Mouse (Mus musculus) central nervous system, embryonic 11.5 days (tissue): ENCODE measurements around the gene Gm10300. TPM values are rescaled to one million over a fixed set of nuclear protein-coding genes. Genes with fewer than 3 reads are reported as not detected.

Source experiments
- polyA plus RNA-seq: library from polyadenylated mRNA; depleted of rRNA; stranded (reverse); fragments of >200 nt; gene quantifications from 2 replicates; pipeline ENCODE4 v1.2.3, GENCODE M21; 2012; rRNA removed

Gm10300 gene
- polyA plus RNA-seq = 0.02 and 0.05 TPM in 2 replicates

GRCm38 (mm10) chr4:132074077-132074932 lies at the start of gene Gm10300:
Gm10300 (plus strand) TSS chr4:132074697.

GRCm38 (mm10) chr4:132074933-132075769 lies 654 bp downstream of the Gm10300 start, which contains the start of gene Epb41:
Epb41 (minus strand) TSS chr4:132075321.

Other genes starting within 250 kb of the Gm10300 start
- 22.2 and 25.4 TPM in 2 replicates for gene Ptpru, start 236.4 kb upstream of the Gm10300 start, polyA plus RNA-seq
- gene Mecr, start 231.2 kb upstream of the Gm10300 start, polyA plus RNA-seq = 36.4 and 39.3 TPM in 2 replicates
- gene Srsf4, start 201.1 kb upstream of the Gm10300 start, polyA plus RNA-seq = 138 and 226 TPM in 2 replicates
- 2.4 and 4.9 TPM in 2 replicates for gene Tmem200b, start 152.9 kb upstream of the Gm10300 start, polyA plus RNA-seq
- gene Epb41, start 624 bp downstream of the Gm10300 start, polyA plus RNA-seq = 145 and 147 TPM in 2 replicates
- 0.10 and 0.24 TPM in 2 replicates for gene Oprd1, start 69.8 kb downstream of the Gm10300 start, polyA plus RNA-seq
- gene Ythdf2, start 137.6 kb downstream of the Gm10300 start, polyA plus RNA-seq = 28.5 and 47.0 TPM in 2 replicates
- 44.4 TPM in 2 replicates for gene Gmeb1, start 186.9 kb downstream of the Gm10300 start, polyA plus RNA-seq
- 34.5 and 37.4 TPM in 2 replicates for gene Taf12, start 199.7 kb downstream of the Gm10300 start, polyA plus RNA-seq
- gene Rab42, start 228.7 kb downstream of the Gm10300 start, polyA plus RNA-seq = 0.28 and 0.57 TPM in 2 replicates